Mouse (Mus musculus) right cerebral cortex, postnatal 36 days (tissue): ENCODE measurements around the gene Coa3.

Experiments
- DNase-seq, 2 experiments: peaks; one replicate each; pipeline ENCODE4 v3.0.0; 2022; ENCODE audit warnings: low spot score in 2 of 2, mixed read lengths in 1 of 2

The Coa3 gene

DNA sequence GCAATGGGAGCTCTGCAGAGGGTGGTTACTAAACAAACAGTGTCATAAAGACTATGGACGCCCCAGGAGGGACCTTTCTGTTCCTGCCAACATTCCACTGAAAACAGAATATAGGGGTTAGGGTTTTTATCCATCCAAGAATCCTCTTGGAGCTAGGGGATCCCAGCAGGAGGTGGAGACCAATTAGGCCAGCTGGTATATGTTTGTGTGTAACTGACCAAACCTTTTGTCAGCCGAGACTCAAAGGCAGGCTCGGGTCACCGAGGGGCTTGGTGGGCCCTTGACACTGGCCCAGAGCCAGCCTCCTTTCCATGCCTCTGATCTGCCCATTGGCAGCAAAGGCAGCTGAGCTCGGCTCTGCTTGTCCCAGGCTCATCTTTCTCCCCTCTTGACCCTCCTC is 4.0 kb upstream of the Coa3 start:
- DNase-seq, result no peak

GRCm38 (mm10) chr11:101280837-101281236 is 1.9 kb upstream of the Coa3 start:
- no peak for DNase-seq

DNA sequence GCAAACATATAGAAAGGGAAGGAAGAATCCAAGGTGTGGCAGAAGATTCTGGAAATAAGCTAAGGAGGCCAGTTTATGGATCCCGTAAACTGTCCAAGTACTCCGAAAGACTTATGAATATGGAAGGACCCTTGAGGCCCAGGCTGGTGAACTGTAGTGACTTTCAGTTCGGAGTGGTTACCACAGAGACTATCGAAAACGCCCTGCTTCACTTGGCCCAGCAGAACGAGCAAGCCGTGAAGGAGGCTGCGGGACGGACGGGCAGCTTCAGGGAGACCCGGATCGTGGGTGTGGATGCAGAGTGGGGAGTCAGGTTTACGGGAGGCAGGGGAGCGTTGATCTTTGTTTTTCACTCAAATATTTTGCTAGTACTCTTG is 267 bp upstream of the Coa3 start:
- no peak for DNase-seq

- DNase-seq, result no peak
Observed at GRCm38 (mm10) chr11:101277381-101278222, 1.3 kb downstream of the Coa3 start.

- no peak for DNase-seq
Observed at GRCm38 (mm10) chr11:101276319-101277070, 2.4 kb downstream of the Coa3 start.

DNA sequence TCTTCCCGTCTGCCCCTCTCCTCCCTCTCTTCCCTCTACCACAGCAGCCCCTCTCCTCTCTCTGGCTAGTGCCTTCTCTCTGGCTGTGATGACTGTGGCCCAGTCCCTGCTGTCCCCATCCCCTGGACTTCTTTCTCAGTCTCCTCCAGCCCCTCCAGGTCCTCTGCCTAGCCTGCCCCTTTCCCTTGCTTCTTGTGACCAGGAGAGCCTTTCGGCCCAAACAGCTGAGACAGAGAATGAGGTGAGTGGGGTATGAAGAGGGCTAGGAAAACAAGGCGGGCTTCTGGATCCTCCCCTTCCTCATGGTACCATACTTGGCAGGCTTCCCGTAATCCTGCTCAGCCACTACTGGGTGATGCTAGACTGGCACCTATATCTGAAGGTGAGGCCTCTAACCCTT is 3.6 kb downstream of the Coa3 start:
- no peak for DNase-seq

DNA sequence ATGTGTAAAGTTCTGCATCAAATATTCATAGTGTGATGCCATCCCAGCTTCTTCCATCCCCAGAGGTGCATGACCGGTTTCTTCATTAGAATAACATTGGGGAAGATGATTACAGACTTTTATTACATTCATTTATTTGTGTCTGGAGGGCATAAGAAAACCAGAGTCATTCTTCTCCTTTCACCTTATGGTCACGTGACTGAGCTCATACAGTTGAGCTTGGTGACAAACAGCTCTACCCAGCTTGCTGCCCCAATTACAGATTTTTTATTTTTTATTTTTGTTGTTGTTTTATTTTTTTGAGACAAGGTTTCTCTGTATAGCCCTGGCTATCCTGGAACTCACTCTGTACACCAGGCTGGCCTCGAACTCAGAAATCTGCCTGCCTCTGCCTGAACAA is 6.5 kb downstream of the Coa3 start:
- DNase-seq, result no peak

GRCm38 (mm10) chr11:101269577-101270116 is 9.3 kb downstream of the Coa3 start:
- no peak for DNase-seq

DNA sequence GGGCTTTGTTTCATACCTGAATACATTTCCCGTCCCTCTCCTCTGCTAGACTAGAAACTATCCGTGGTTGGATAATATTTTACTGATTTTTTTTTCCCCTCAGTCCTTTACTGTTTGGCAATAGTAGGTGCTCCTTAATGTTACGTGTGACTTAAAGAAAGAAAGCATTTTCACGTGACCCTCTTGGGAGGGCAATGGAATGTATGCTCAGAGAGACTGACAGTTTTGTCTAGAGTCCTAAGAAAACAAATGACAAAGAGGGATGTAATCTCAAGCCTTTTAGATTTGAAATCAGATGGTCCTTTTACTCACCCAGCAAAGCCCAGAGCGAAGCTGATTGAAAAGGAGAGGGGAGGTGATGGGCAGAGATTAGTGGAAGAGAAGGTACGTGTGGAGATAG is 13.0 kb downstream of the Coa3 start:
- no peak for DNase-seq

- DNase-seq, result no peak
Observed at GRCm38 (mm10) chr11:101264954-101265471, 13.9 kb downstream of the Coa3 start.

DNA sequence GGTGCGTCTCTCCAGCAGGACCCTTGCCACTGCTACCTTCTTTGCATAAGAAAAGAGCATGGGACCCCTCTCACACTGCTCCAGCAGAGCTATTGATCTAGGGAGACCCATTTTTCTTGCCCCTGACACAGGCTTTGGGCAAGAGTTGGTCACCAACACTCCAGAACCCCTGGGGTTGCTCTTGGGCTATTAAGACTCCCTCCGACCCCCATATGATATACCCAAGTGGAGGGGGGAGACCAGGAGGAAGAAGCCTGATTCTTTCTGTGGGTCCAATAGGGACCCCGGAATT is 15.0 kb downstream of the Coa3 start:
- DNase-seq, result no peak

- DNase-seq, result no peak
Observed at GRCm38 (mm10) chr11:101263138-101263988, 15.6 kb downstream of the Coa3 start.

DNA sequence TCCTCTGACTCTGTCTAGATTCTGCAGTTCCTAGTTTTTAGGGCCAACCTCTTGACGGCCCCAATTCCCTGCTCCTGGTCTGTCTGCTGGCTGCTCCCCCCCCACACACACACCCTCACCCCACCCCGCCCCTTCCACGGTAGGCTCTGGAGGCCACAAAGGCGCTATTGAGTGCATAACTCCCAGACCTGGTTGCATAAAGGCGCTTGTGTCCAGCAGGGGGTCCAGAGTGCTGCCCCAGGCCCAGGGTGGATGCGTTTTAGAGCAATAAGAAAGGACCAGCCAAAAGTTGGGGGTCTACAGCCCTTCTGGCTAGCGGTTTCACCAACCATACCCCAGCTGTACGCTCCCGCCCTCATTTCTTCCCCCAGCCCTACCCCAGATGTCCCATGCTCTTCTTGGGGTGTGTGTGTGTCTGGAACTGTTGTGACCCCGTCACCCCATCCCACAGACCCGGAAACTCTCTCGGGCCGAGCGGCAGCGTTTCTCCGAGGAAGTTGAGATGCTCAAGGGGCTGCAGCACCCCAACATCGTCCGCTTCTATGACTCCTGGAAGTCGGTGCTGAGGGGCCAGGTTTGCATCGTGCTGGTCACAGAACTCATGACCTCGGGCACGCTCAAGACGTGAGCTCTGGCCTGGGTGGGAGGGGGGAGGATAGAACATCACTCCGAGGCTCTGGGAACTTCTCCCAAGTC is 16.5 kb downstream of the Coa3 start:
- no peak for DNase-seq

- DNase-seq, result no peak
Observed at GRCm38 (mm10) chr11:101260826-101261380, 18.0 kb downstream of the Coa3 start.

GRCm38 (mm10) chr11:101259948-101260825 is 18.7 kb downstream of the Coa3 start, which contains the start of gene Wnk4:
Wnk4 (plus strand) TSS chr11:101260567.
- DNase-seq, result no peak

- peak; percentile 71 to 79 for DNase-seq
Observed at GRCm38 (mm10) chr11:101259261-101259712, 19.6 kb downstream of the Coa3 start.

DNA sequence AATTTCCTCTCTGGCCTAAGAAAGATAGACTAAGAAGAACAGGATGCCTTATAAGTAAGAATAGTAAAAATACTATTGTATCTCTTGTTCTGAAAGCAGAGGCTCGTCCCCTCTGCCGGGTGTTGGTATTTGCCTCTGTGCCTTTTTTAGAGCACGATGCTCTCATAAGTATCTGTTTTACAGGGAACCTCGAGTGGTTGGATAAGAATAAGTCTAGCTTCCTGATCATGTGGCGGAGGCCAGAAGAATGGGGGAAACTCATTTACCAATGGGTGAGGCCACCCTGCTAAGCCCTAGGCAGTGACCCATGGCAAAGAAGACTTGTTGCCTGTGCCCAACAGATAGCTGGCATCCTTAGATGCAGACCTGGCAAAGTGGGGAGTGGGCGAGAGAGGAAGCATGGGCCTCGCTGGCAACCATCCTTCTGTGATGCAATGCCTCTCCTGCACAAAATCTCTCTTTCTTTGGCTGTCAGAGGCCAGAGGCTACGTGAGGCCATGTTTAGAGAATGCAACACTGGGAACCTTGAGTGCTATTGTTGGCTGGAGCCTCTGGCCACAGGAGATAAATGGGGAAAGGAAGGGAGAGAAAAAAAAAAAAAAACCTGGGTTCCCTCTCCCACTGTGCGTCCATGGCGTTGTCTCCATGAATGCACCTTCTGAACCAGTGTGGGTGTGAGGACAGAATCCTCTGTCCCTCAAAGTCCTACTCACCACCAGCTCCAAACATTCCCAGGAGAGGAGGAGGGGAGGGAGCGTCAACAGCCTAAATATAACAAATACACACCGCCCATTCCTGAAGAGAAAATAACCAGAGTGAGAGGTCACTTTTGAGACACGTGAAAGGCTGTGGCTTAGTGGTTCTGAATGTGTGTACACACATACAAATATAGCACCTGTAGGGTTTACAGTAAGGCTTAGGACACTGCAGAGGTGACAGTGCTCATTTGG is 22.8 kb downstream of the Coa3 start:
- DNase-seq, result no peak

GRCm38 (mm10) chr11:101253613-101254389 is 25.1 kb downstream of the Coa3 start, which contains the start of gene Vps25:
Vps25 (plus strand) TSS chr11:101253707.
- peak; percentile 69 to 72 for DNase-seq
